Mouse (Mus musculus): ENCODE results near the gene Cdk11b.
"Not testable (repeated sequence)": the region's sequence is repeated elsewhere in the genome, so short reads cannot be mapped to it uniquely, and the experiment has no call there.

Cdk11b gene

GRCm38 (mm10) chr4:155668689-155669597 lies 44.3 kb downstream of the Cdk11b start, which contains the start of gene Mib2:
Mib2 (minus strand) TSS chr4:155669198.
- peak; percentile 98 for DNase-seq

GRCm38 (mm10) chr4:155669598-155670075 lies 45.0 kb downstream of the Cdk11b start:
- DNase-seq, result no peak

GRCm38 (mm10) chr4:155670236-155670635 lies 45.6 kb downstream of the Cdk11b start:
- not testable (repeated sequence) for DNase-seq

DNA sequence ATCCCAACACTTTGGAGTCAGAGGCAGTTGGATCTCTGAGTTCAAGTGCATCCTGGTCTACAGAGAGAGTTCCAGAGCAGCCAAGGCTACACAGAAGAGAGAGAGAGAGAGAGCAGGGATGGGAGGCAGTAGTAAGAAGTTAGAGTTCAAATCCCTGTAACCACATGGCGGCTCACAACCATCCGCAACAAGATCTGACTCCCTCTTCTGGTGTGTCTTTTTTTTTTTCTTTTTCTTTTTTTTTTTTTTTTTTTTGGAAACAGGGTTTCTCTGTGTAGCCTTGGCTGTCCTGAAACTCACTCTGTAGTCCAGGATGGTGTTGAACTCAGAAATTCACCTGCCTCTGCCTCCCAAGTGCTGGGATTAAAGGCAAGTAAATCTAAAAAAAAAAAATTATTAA lies 47.4 kb downstream of the Cdk11b start:
- DNase-seq, result no peak

GRCm38 (mm10) chr4:155675991-155676390 lies 51.3 kb downstream of the Cdk11b start:
- DNase-seq, result peak; percentile 45 to 54

DNA sequence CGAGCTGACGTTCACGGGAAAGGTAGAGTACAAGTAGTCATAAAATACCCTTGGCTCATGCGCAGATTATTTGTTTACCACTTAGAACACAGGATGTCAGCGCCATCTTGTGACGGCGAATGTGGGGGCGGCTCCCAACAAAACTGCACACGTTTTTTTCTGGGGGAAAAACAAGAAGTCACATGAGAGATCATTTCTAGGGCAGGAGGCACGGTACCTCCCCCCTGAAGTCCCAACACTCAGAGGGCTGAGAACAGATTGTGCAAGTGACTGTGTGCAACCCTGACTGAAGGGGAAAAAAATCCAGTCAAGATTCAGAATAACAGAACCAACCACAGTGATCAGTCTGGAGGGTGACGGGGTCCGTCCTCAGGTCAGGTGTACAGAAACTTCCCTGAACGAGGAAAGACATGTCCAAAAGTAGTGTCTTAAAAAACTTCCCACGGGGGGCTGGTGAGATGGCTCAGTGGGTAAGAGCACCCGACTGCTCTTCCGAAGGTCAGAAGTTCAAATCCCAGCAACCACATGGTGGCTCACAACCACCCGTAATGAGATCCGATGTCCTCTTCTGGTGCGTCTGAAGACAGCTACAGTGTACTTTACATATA lies 59.1 kb downstream of the Cdk11b start:
- DNase-seq, result not testable (repeated sequence)

DNA sequence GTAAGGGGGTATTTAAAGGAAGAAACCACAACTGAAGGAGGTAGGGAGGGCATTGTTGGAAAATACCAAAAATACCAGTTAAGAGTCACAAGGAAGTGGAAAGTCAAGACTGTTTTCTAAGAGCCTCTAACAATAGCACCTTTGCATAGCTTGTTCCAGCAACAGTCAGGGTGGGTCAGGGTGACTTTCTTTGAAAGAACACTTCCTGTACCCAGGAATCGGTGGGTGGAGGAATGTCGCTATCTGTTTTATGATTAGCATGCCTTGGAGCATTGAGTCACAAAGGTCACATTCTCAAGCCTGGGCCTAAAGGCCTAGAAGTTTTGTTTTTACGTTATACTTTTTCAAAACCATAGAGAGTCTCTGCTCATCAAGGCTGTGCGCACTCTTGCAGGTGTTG lies 63.1 kb downstream of the Cdk11b start:
- not testable (repeated sequence) for DNase-seq

- DNase-seq, result no peak
Measured at GRCm38 (mm10) chr4:155690571-155691375, 66.1 kb downstream of the Cdk11b start.

DNA sequence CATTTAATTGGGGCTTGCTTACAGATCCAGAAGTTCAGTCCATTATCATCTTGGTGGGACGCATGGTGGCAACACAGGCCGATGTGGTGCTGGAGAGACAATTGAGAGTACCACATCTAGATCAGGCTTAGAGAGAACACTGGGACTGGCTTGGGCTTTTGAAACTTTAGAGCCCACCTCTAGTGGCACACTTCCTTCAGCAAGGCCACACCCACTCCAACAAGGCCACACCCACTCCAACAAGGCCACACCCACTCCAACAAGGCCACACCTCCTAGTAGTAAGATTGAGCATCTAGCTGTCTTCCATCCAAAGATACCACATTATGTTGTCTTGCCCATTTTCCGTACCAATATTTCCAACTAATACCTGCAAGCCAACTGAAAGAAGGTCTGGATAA lies 67.8 kb downstream of the Cdk11b start:
- peak; percentile 54 to 66 for DNase-seq

DNA sequence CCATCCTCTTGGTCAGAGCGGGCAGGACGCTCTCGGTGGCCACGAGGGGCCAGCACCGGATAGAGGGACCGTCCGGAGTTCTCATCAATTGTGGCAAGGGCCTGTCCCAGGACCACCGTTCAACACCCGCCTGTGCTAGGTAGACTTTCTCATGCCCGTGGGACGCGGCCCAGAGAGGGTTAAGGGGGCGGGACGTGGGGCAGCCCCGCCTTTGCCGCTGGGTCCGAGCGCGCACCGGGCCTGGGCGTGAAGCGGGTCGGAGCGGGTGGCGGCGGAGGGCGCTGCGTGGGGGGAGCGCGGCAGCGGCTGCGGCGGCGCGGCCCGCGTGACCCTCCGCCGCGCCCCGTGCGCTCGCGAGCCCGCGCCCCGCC lies 69.4 kb downstream of the Cdk11b start, which contains the start of gene Fndc10:
Gene Fndc10 (plus strand): TSS at position 232 of the 371 bp plus-strand sequence.
- DNase-seq, result peak; percentile 70 to 71

- DNase-seq, result peak; percentile 73 to 79
Measured at GRCm38 (mm10) chr4:155694482-155695401, 70.1 kb downstream of the Cdk11b start.

GRCm38 (mm10) chr4:155695531-155696062 lies 70.9 kb downstream of the Cdk11b start:
- no peak for DNase-seq

DNA sequence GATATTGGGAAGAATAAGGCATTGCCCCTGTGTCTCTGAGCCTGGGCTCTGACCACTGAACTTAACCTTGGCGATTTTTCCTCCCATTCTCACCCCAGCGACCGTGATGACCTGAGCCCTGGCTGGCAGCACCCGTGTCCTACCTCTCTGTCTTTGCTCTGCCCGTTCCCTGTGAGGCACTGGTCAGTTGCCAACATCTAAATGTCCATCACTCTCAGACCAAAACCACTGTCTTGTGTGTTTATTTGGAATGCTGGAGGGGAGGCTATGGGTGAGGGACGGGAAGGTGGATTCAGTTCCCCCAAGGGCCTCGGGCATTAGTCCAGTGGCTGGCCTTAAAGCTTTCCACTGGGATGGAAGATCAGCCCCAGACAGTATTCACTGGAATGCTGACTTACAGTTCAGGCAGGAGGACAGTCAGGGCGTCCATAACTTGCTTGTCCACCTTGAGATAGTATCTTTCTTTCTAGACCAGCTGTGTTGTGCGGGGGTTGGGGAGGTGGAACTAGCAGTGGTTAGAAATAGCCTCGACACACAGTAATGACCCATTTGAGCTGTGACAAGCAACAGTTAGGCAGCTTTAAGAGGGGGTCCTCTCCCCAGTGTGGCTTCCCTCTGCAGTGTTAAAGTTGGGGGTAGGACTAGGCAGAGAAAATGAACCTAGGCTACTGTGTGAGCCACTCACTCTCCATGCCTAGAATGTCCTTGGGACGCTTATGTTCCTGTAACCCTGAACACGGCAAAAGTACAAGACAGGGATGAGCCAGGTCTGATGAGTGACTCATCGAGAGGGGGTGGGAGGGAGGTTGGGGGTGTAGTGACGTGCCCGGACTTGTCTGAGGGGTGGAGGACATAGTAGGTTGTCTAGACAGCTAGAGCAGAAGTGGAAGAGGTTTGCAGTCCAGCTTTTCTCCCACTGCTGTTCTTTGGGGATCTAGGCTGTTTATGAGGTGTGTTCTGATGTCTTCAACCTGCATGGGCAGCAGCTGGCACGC lies 71.9 kb downstream of the Cdk11b start:
- DNase-seq, result no peak

Data from B cell, adult 2 months (primary cell).